Mouse (Mus musculus): Measurements from ENCODE around the gene Tuba1a.

- TF ChIP-seq CTCF (IDR thresholded peaks at IDR 0.05; ENCODE audit: extremely low read depth, insufficient read depth, insufficient read length, insufficient replicate concordance) (0 out of 2 replicates have a peak, but pooled peaks have one; percentile 10), POLR2A (IDR thresholded peaks at IDR 0.05; ENCODE audit: low read depth, low read length) (no peak)
Measured at GRCm38 (mm10) chr15:98952751-98953400, 627 bp downstream of the Tuba1a start.
